Mouse (Mus musculus) myocyte (in vitro differentiated cells): ENCODE results near the gene Col13a1. TPM values are rescaled to one million over a fixed set of nuclear protein-coding genes. Genes with fewer than 3 reads are reported as not detected.

ENCODE experiments used
- H3K27me3 ChIP-seq: one replicate; pipeline ENCODE4 v1.6.1; 2011; ENCODE audit not compliant: control insufficient read depth, insufficient read depth, insufficient read length
- H3K36me3 ChIP-seq: one replicate; pipeline ENCODE4 v1.6.1; 2011; ENCODE audit not compliant: control insufficient read depth, insufficient read depth
- H3K4me2 ChIP-seq: one replicate; pipeline ENCODE4 v1.6.1; 2011; ENCODE audit warnings: low read depth, control low read depth
- H3K4me3 ChIP-seq: one replicate; pipeline ENCODE4 v1.5.1; 2011; ENCODE audit warnings: mild to moderate bottlenecking, control low read depth, moderate library complexity
- H3K79me2 ChIP-seq: one replicate; pipeline ENCODE4 v1.6.1; 2011; ENCODE audit not compliant: control insufficient read depth, insufficient read depth
- H3ac ChIP-seq: one replicate; pipeline ENCODE4 v1.6.1; 2011; ENCODE audit not compliant: control insufficient read depth, insufficient read length
- CEBPB ChIP-seq: IDR thresholded peaks from 2 replicates; pipeline ENCODE4 v1.6.1; 2011; ENCODE audit warnings: mild to moderate bottlenecking, moderate library complexity; ENCODE audit not compliant: poor library complexity, insufficient read depth, severe bottlenecking
- E2F4 ChIP-seq: IDR thresholded peaks from one replicate; pipeline ENCODE4 v1.6.1; 2011; ENCODE audit warnings: mild to moderate bottlenecking, control low read depth, moderate library complexity; ENCODE audit not compliant: insufficient read depth
- MAX ChIP-seq: IDR thresholded peaks from one replicate; pipeline ENCODE4 v1.6.1; 2011; ENCODE audit warnings: low read depth, mild to moderate bottlenecking, control low read depth
- MYOD1 ChIP-seq, 3 experiments: IDR thresholded peaks; one replicate each; pipeline ENCODE4 v1.6.1; 2011; ENCODE audit warnings: control low read depth in 2 of 3, low read depth in 2 of 3, mild to moderate bottlenecking in 2 of 3, moderate library complexity in 1 of 3; ENCODE audit not compliant: insufficient read length in 2 of 3, control insufficient read depth in 1 of 3
- MYOG ChIP-seq, 3 experiments: IDR thresholded peaks; one replicate each; pipeline ENCODE4 v1.6.1; 2011; ENCODE audit warnings: control low read depth in 2 of 3, low read depth in 2 of 3, mild to moderate bottlenecking in 2 of 3; ENCODE audit not compliant: insufficient read length in 2 of 3, control insufficient read depth in 1 of 3, insufficient read depth in 1 of 3
- POLR2A ChIP-seq: IDR thresholded peaks from one replicate; pipeline ENCODE4 v1.6.1; 2011; ENCODE audit warnings: low read depth, mild to moderate bottlenecking, control low read depth, moderate library complexity; ENCODE audit not compliant: insufficient read length
- POLR2AphosphoS2 ChIP-seq: IDR thresholded peaks from one replicate; pipeline ENCODE4 v1.6.1; 2011; ENCODE audit warnings: low read depth, control low read depth; ENCODE audit not compliant: insufficient read length
- REST ChIP-seq: IDR thresholded peaks from one replicate; pipeline ENCODE4 v1.6.1; 2011; ENCODE audit warnings: mild to moderate bottlenecking, control low read depth, moderate library complexity; ENCODE audit not compliant: insufficient read depth, insufficient read length
- SRF ChIP-seq: IDR thresholded peaks from one replicate; pipeline ENCODE4 v1.6.1; 2011; ENCODE audit warnings: low read depth; ENCODE audit not compliant: control insufficient read depth, insufficient read length
- TCF12 ChIP-seq: IDR thresholded peaks from one replicate; pipeline ENCODE4 v1.6.1; 2011; ENCODE audit warnings: mild to moderate bottlenecking, control low read depth; ENCODE audit not compliant: poor library complexity, insufficient read depth, severe bottlenecking
- TCF3 ChIP-seq: IDR thresholded peaks from one replicate; pipeline ENCODE4 v1.6.1; 2011; ENCODE audit warnings: low read depth, control low read depth; ENCODE audit not compliant: insufficient read length
- USF1 ChIP-seq: IDR thresholded peaks from one replicate; pipeline ENCODE4 v1.6.1; 2011; ENCODE audit warnings: low read depth, mild to moderate bottlenecking, control low read depth, moderate library complexity
- polyA plus RNA-seq: library from polyadenylated mRNA; unstranded; fragments of >200 nt; fragmentation: generic; extraction: Trizol; gene quantifications from one replicate; pipeline ENCODE4 v1.2.1, GENCODE M21; 2012; ENCODE audit warnings: missing spikeins

The Col13a1 gene
- polyA plus RNA-seq, 1 experiment, result 0.13 TPM

GRCm38 (mm10) chr10:62007958-62008357 is 29.1 kb upstream of the Col13a1 start:
- TF ChIP-seq CEBPB, result no peak
- no peak for TF ChIP-seq MYOG (IDR thresholded peaks at IDR 0.05; ENCODE audit: control insufficient read depth in 1 of 3, insufficient read depth in 1 of 3, insufficient read length in 2 of 3, low read depth in 2 of 3)
- TF ChIP-seq USF1, result no peak
- Histone ChIP-seq H3K4me3 (no peak overlapping the region), H3K36me3 (no peaks in the 10 kb centered on the region), H3K4me2 (no peak overlapping the region), H3K27me3 (no peaks in the 10 kb centered on the region), H3ac (no peak overlapping the region), H3K79me2 (no peaks in the 10 kb centered on the region)

- TF ChIP-seq USF1 (no peak), TCF3 (no peak), REST (no peak), CEBPB (no peak), SRF (no peak)
Measured at GRCm38 (mm10) chr10:62006371-62006770, 27.5 kb upstream of the Col13a1 start.

GRCm38 (mm10) chr10:62000216-62000615 is 21.3 kb upstream of the Col13a1 start:
- H3K4me3 ChIP-seq, result no peak overlapping the region
- TF ChIP-seq MYOG (IDR thresholded peaks at IDR 0.05; ENCODE audit: control insufficient read depth in 1 of 3, insufficient read depth in 1 of 3, insufficient read length in 2 of 3, low read depth in 2 of 3) (no peak), TCF3 (no peak), MYOD1 (IDR thresholded peaks at IDR 0.05; ENCODE audit: control insufficient read depth in 1 of 3, insufficient read length in 2 of 3, low read depth in 2 of 3) (no peak), MAX (no peak), USF1 (no peak), SRF (no peak), TCF12 (no peak), POLR2AphosphoS2 (no peak), REST (no peak), E2F4 (no peak), CEBPB (no peak)
- H3ac ChIP-seq, result no peak overlapping the region
- H3K79me2 ChIP-seq, result no peaks in the 10 kb centered on the region
- no peak overlapping the region for H3K4me2 ChIP-seq
- no peaks in the 10 kb centered on the region for H3K36me3 ChIP-seq
- H3K27me3 ChIP-seq, result no peaks in the 10 kb centered on the region

More at GRCm38 (mm10) chr10:62006371-62006770, 27.5 kb upstream of the Col13a1 start:
- Histone ChIP-seq H3ac (no peak overlapping the region), H3K36me3 (no peaks in the 10 kb centered on the region), H3K79me2 (no peaks in the 10 kb centered on the region), H3K27me3 (no peaks in the 10 kb centered on the region), H3K4me3 (no peak overlapping the region), H3K4me2 (no peak overlapping the region)

- no peaks in the 10 kb centered on the region for H3K36me3 ChIP-seq
- no peak overlapping the region for H3K4me2 ChIP-seq
- no peak overlapping the region for H3ac ChIP-seq
- no peak overlapping the region for H3K4me3 ChIP-seq
- no peaks in the 10 kb centered on the region for H3K27me3 ChIP-seq
- TF ChIP-seq CEBPB, result no peak
- TF ChIP-seq POLR2A, result no peak
- H3K79me2 ChIP-seq, result no peaks in the 10 kb centered on the region
Measured at GRCm38 (mm10) chr10:61999766-62000165, 20.9 kb upstream of the Col13a1 start.

- Histone ChIP-seq H3ac (no peak overlapping the region), H3K4me2 (no peak overlapping the region), H3K79me2 (no peaks in the 10 kb centered on the region), H3K27me3 (no peaks in the 10 kb centered on the region), H3K36me3 (no peaks in the 10 kb centered on the region), H3K4me3 (no peak overlapping the region)
- TF ChIP-seq TCF3 (no peak), REST (no peak), MYOG (IDR thresholded peaks at IDR 0.05; ENCODE audit: control insufficient read depth in 1 of 3, insufficient read depth in 1 of 3, insufficient read length in 2 of 3, low read depth in 2 of 3) (no peak), POLR2A (no peak), SRF (no peak), MAX (no peak), CEBPB (no peak), TCF12 (no peak), MYOD1 (IDR thresholded peaks at IDR 0.05; ENCODE audit: control insufficient read depth in 1 of 3, insufficient read length in 2 of 3, low read depth in 2 of 3) (no peak), E2F4 (no peak), USF1 (no peak), POLR2AphosphoS2 (no peak)
Measured at GRCm38 (mm10) chr10:61991481-61992424, 12.8 kb upstream of the Col13a1 start.
